26 mouse cellular contexts compared by ENCODE assay signal in the genomic region with DNA sequence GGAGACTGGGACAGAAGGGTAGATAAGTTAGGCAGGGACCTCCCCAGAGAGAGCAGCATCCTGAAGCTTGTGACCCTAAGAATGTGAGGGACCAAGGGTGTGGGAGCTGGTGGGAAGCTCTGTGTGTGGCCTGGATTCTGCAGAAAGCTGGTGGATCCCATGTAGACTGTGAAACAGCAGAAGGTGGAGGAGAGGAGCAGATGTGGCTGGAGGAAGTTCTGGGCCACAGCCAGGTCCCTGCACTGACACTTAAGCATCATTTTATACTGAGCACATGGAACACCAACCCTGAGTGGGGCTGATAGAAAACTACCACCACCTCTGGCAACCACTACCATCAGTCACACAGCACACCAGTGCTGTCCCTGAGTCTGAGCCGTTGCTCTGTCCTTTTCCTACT.
"Had no signal": no experiment of that assay in that cellular context is flagged by ENCODE, and none has a peak within 500 bp of the region (broad histone marks: within the 10 kb centered on the region; RNA-seq: fewer than 3 reads in every experiment).

No protein-coding gene starts in this region.

- H3K4me2 ChIP-seq: heart, embryonic 11.5 days; heart, embryonic 13.5 days; heart, embryonic 15.5 days; hindbrain, embryonic 13.5 days; hindbrain, embryonic 15.5 days; intestine, embryonic 15.5 days; limb, embryonic 13.5 days; limb, embryonic 15.5 days; liver, embryonic 12.5 days had no signal

- H3K9ac ChIP-seq: heart, embryonic 13.5 days; heart, embryonic 15.5 days; hindbrain, embryonic 13.5 days; hindbrain, embryonic 15.5 days; intestine, embryonic 15.5 days; limb, embryonic 13.5 days; limb, embryonic 15.5 days; liver, embryonic 12.5 days; liver, embryonic 14.5 days had no signal

- H3K9me3 ChIP-seq: heart, embryonic 13.5 days; heart, embryonic 15.5 days; hindbrain, embryonic 13.5 days; hindbrain, embryonic 15.5 days; intestine, embryonic 15.5 days; limb, embryonic 13.5 days; limb, embryonic 15.5 days; liver, embryonic 12.5 days had no signal

- ATAC-seq: inflammation-experienced regulatory T-cells, adult 6 months; intestine, embryonic 15.5 days; intestine, postnatal 0 days; liver, embryonic 12.5 days had no signal

- H3K27me3 ChIP-seq: heart, embryonic 15.5 days; intestine, embryonic 15.5 days; limb, embryonic 15.5 days had no signal

- DNase-seq: gastrocnemius, postnatal 14 days; gastrocnemius, postnatal 36 days; heart, adult 11 months; heart, adult 2 months; heart, postnatal 14 days; heart, postnatal 36 days; kidney, adult 18-20 months; kidney, adult 8-10 months; kidney, postnatal 10 days; kidney, postnatal 25 days; kidney, postnatal 4 days; layer of hippocampus, adult 9-11 months; layer of hippocampus, postnatal 36 days; left cerebral cortex, postnatal 4 days had no signal

- H3K36me3 ChIP-seq: hindbrain, embryonic 13.5 days; hindbrain, embryonic 15.5 days; intestine, embryonic 15.5 days had no signal

- H3K27ac ChIP-seq: heart, adult 2 months; heart, embryonic 13.5 days; heart, embryonic 15.5 days; hindbrain, embryonic 13.5 days; hindbrain, embryonic 15.5 days; intestine, embryonic 15.5 days; limb, embryonic 13.5 days; limb, embryonic 15.5 days; liver, embryonic 12.5 days; liver, embryonic 14.5 days had no signal

- H3K4me3 ChIP-seq: heart, adult 2 months; heart, embryonic 13.5 days; heart, embryonic 15.5 days; hindbrain, embryonic 13.5 days; hindbrain, embryonic 15.5 days; intestine, embryonic 15.5 days; limb, embryonic 13.5 days; limb, embryonic 15.5 days; liver, embryonic 12.5 days had no signal
